Mouse (Mus musculus): ENCODE measurements at regions not wholly inside any gene's neighbourhood (a gene's known extent, or its start where the extent isn't known, plus 50 kb on each side); places are given as distances from the start of the nearest gene placed in this dataset.
A peak's percentile ranks its signal among the peaks of the same experiment; 100 is the strongest.

GRCm38 (mm10) chr9:74530317-74530716 lies 331.4 kb upstream of the Onecut1 start:
- no peaks in the 10 kb centered on the region for H3K9me3 ChIP-seq
- no peak overlapping the region for H3K4me3 ChIP-seq
- 13% methylated on average over 10 of the region's 10 CpGs for WGBS
- DNase-seq (ENCODE audit: low spot score), result peak; percentile 72
- peak overlapping the region; percentile 79 for H3K27ac ChIP-seq
- H3K27me3 ChIP-seq (ENCODE audit: insufficient read depth, poor library complexity, severe bottlenecking), result no peaks in the 10 kb centered on the region
- H3K4me1 ChIP-seq (replicated peaks), result peaks cover 26% of the 10 kb centered on the region
- no peaks in the 10 kb centered on the region for H3K36me3 ChIP-seq

- no peaks in the 10 kb centered on the region for H3K27me3 ChIP-seq (ENCODE audit: insufficient read depth, poor library complexity, severe bottlenecking)
- H3K4me3 ChIP-seq, result no peak overlapping the region
- peak overlapping the region; percentile 79 for H3K27ac ChIP-seq
- peak; percentile 5 for DNase-seq (ENCODE audit: low spot score)
- H3K9me3 ChIP-seq, result no peaks in the 10 kb centered on the region
- H3K36me3 ChIP-seq, result no peaks in the 10 kb centered on the region
- peaks cover 26% of the 10 kb centered on the region for H3K4me1 ChIP-seq (replicated peaks)
- 52% methylated on average over 9 of the region's 9 CpGs for WGBS
Observed at GRCm38 (mm10) chr9:74530748-74531147, 331.0 kb upstream of the Onecut1 start.

GRCm38 (mm10) chr9:74531986-74532385 lies 329.7 kb upstream of the Onecut1 start:
- peaks cover 29% of the 10 kb centered on the region for H3K4me1 ChIP-seq (replicated peaks)
- peak; percentile 62 for DNase-seq (ENCODE audit: low spot score)
- H3K4me3 ChIP-seq, result no peak overlapping the region
- 30% methylated on average over 3 of the region's 3 CpGs for WGBS
- H3K27me3 ChIP-seq (ENCODE audit: insufficient read depth, poor library complexity, severe bottlenecking), result no peaks in the 10 kb centered on the region
- H3K27ac ChIP-seq, result peak overlapping the region; percentile 79
- H3K36me3 ChIP-seq, result no peaks in the 10 kb centered on the region
- no peaks in the 10 kb centered on the region for H3K9me3 ChIP-seq

GRCm38 (mm10) chr9:74534976-74535375 lies 326.7 kb upstream of the Onecut1 start:
- Histone ChIP-seq H3K27ac (no peak overlapping the region), H3K4me3 (no peak overlapping the region), H3K9me3 (no peaks in the 10 kb centered on the region), H3K36me3 (no peaks in the 10 kb centered on the region), H3K4me1 (replicated peaks) (peaks cover 33% of the 10 kb centered on the region), H3K27me3 (ENCODE audit: insufficient read depth, poor library complexity, severe bottlenecking) (no peaks in the 10 kb centered on the region)
- DNase-seq (ENCODE audit: low spot score), result no peak
- WGBS, result 76% methylated on average over 5 of the region's 5 CpGs

GRCm38 (mm10) chr9:74556116-74556515 lies 305.6 kb upstream of the Onecut1 start:
- no peaks in the 10 kb centered on the region for H3K36me3 ChIP-seq
- H3K4me3 ChIP-seq, result no peak overlapping the region
- no peaks in the 10 kb centered on the region for H3K4me1 ChIP-seq (replicated peaks)
- WGBS, result 86% methylated on average over 5 of the region's 5 CpGs
- no peak overlapping the region for H3K27ac ChIP-seq
- no peaks in the 10 kb centered on the region for H3K27me3 ChIP-seq (ENCODE audit: insufficient read depth, poor library complexity, severe bottlenecking)
- no peaks in the 10 kb centered on the region for H3K9me3 ChIP-seq
- no peak for DNase-seq (ENCODE audit: low spot score)

GRCm38 (mm10) chr9:74592757-74593156 lies 269.0 kb upstream of the Onecut1 start:
- WGBS, result 79% methylated on average over 4 of the region's 4 CpGs
- DNase-seq (ENCODE audit: low spot score), result no peak
- peak overlapping the region; percentile 29; the same call in 1 of the 2 replicates for H3K27ac ChIP-seq

GRCm38 (mm10) chr9:74593970-74594369 lies 267.8 kb upstream of the Onecut1 start:
- H3K36me3 ChIP-seq, result no peaks in the 10 kb centered on the region
- no peaks in the 10 kb centered on the region for H3K27me3 ChIP-seq (ENCODE audit: insufficient read depth, poor library complexity, severe bottlenecking)
- H3K4me1 ChIP-seq (replicated peaks), result 0 out of 2 replicates have a peak, but pooled peaks cover 4% of the 10 kb centered on the region
- H3K27ac ChIP-seq, result no peak overlapping the region
- 91% methylated on average over 4 of the region's 4 CpGs for WGBS
- H3K4me3 ChIP-seq, result no peak overlapping the region
- H3K9me3 ChIP-seq, result no peaks in the 10 kb centered on the region
- no peak for DNase-seq (ENCODE audit: low spot score)

More at GRCm38 (mm10) chr9:74592757-74593156, 269.0 kb upstream of the Onecut1 start:
- Histone ChIP-seq H3K4me3 (no peak overlapping the region), H3K27me3 (ENCODE audit: insufficient read depth, poor library complexity, severe bottlenecking) (no peaks in the 10 kb centered on the region), H3K36me3 (no peaks in the 10 kb centered on the region), H3K4me1 (replicated peaks) (0 out of 2 replicates have a peak, but pooled peaks cover 4% of the 10 kb centered on the region), H3K9me3 (no peaks in the 10 kb centered on the region)

- no peaks in the 10 kb centered on the region for H3K27me3 ChIP-seq (ENCODE audit: insufficient read depth, poor library complexity, severe bottlenecking)
- no peak overlapping the region for H3K27ac ChIP-seq
- no peaks in the 10 kb centered on the region for H3K4me1 ChIP-seq (replicated peaks)
- 94% methylated on average over 1 of the region's 1 CpGs for WGBS
- H3K9me3 ChIP-seq, result no peaks in the 10 kb centered on the region
- no peaks in the 10 kb centered on the region for H3K36me3 ChIP-seq
- no peak overlapping the region for H3K4me3 ChIP-seq
- no peak for DNase-seq (ENCODE audit: low spot score)
Observed at GRCm38 (mm10) chr9:74604415-74604814, 257.3 kb upstream of the Onecut1 start.

GRCm38 (mm10) chr9:74621957-74622356 lies 239.8 kb upstream of the Onecut1 start:
- H3K27me3 ChIP-seq (ENCODE audit: insufficient read depth, poor library complexity, severe bottlenecking), result no peaks in the 10 kb centered on the region
- H3K36me3 ChIP-seq, result no peaks in the 10 kb centered on the region
- no peaks in the 10 kb centered on the region for H3K4me1 ChIP-seq (replicated peaks)
- H3K27ac ChIP-seq, result no peak overlapping the region
- no peak for DNase-seq (ENCODE audit: low spot score)
- H3K9me3 ChIP-seq, result no peaks in the 10 kb centered on the region
- H3K4me3 ChIP-seq, result no peak overlapping the region

GRCm38 (mm10) chr9:74645394-74645793 lies 216.3 kb upstream of the Onecut1 start:
- WGBS, result 85% methylated on average over 2 of the region's 2 CpGs
- no peak overlapping the region for H3K4me3 ChIP-seq
- no peaks in the 10 kb centered on the region for H3K36me3 ChIP-seq
- H3K27me3 ChIP-seq (ENCODE audit: insufficient read depth, poor library complexity, severe bottlenecking), result no peaks in the 10 kb centered on the region
- DNase-seq (ENCODE audit: low spot score), result no peak
- peaks cover 19% of the 10 kb centered on the region for H3K4me1 ChIP-seq (replicated peaks)
- H3K27ac ChIP-seq, result no peak overlapping the region
- H3K9me3 ChIP-seq, result no peaks in the 10 kb centered on the region

GRCm38 (mm10) chr9:74650036-74650435 lies 211.7 kb upstream of the Onecut1 start:
- H3K9me3 ChIP-seq, result no peaks in the 10 kb centered on the region
- peak overlapping the region; percentile 13; the same call in 1 of the 2 replicates for H3K27ac ChIP-seq
- no peaks in the 10 kb centered on the region for H3K36me3 ChIP-seq
- DNase-seq (ENCODE audit: low spot score), result peak; percentile 48
- H3K27me3 ChIP-seq (ENCODE audit: insufficient read depth, poor library complexity, severe bottlenecking), result peaks cover 6% of the 10 kb centered on the region; the same call in 1 of the 2 replicates
- peaks cover 23% of the 10 kb centered on the region for H3K4me1 ChIP-seq (replicated peaks)
- no peak overlapping the region for H3K4me3 ChIP-seq
- WGBS, result 25% methylated on average over 5 of the region's 5 CpGs

GRCm38 (mm10) chr9:74655956-74656355 lies 205.8 kb upstream of the Onecut1 start:
- Histone ChIP-seq H3K4me1 (replicated peaks) (no peaks in the 10 kb centered on the region), H3K4me3 (no peak overlapping the region), H3K27me3 (ENCODE audit: insufficient read depth, poor library complexity, severe bottlenecking) (peaks cover 6% of the 10 kb centered on the region; the same call in 1 of the 2 replicates), H3K36me3 (no peaks in the 10 kb centered on the region), H3K27ac (no peak overlapping the region), H3K9me3 (no peaks in the 10 kb centered on the region)
- 67% methylated on average over 1 of the region's 1 CpGs for WGBS
- no peak for DNase-seq (ENCODE audit: low spot score)

GRCm38 (mm10) chr9:74656392-74656791 lies 205.3 kb upstream of the Onecut1 start:
- H3K36me3 ChIP-seq, result no peaks in the 10 kb centered on the region
- H3K27ac ChIP-seq, result no peak overlapping the region
- no peaks in the 10 kb centered on the region for H3K9me3 ChIP-seq
- no peak for DNase-seq (ENCODE audit: low spot score)
- H3K4me1 ChIP-seq (replicated peaks), result no peaks in the 10 kb centered on the region
- H3K4me3 ChIP-seq, result no peak overlapping the region
- peaks cover 6% of the 10 kb centered on the region; the same call in 1 of the 2 replicates for H3K27me3 ChIP-seq (ENCODE audit: insufficient read depth, poor library complexity, severe bottlenecking)
- WGBS, result 84% methylated on average over 10 of the region's 10 CpGs

GRCm38 (mm10) chr9:74671356-74671952 lies 190.3 kb upstream of the Onecut1 start:
- H3K36me3 ChIP-seq, result no peaks in the 10 kb centered on the region
- 85% methylated on average over 4 of the region's 4 CpGs for WGBS
- no peaks in the 10 kb centered on the region for H3K27me3 ChIP-seq (ENCODE audit: insufficient read depth, poor library complexity, severe bottlenecking)

More at GRCm38 (mm10) chr9:74671356-74671952, 190.3 kb upstream of the Onecut1 start:
- H3K4me1 ChIP-seq (replicated peaks), result no peaks in the 10 kb centered on the region
- no peak for DNase-seq (ENCODE audit: low spot score)
- no peak overlapping the region for H3K4me3 ChIP-seq
- no peak overlapping the region for H3K27ac ChIP-seq
- H3K9me3 ChIP-seq, result no peaks in the 10 kb centered on the region
